Mouse (Mus musculus) liver, embryonic 14.5 days (tissue): ENCODE results near the gene Ccser2. TPM values are rescaled to one million over a fixed set of nuclear protein-coding genes. Genes with fewer than 3 reads are reported as not detected.

Experiments
- ATAC-seq: fragments of 200-750 bp; cut with Nextera tagmentation; 2 replicates; pipeline ENCODE4 v1.8.0; 2017; ENCODE audit warnings: moderate number of reproducible peaks, mild to moderate bottlenecking, moderate library complexity; ENCODE audit not compliant: insufficient read depth
- DNase-seq, 3 experiments: peaks; one replicate each; pipeline ENCODE4 v3.0.0-alpha.2; 2012 to 2013; ENCODE audit warnings: low read depth in 3 of 3, low spot score in 3 of 3
- H3K27ac ChIP-seq: fragments of 300-500 bp; sonication (generic); 2 replicates; pipeline ENCODE4 v1.5.1; 2014; ENCODE audit warnings: moderate library complexity, mild to moderate bottlenecking, control low read depth, inconsistent platforms
- H3K27me3 ChIP-seq: fragments of 300-500 bp; sonication (generic); 2 replicates; pipeline ENCODE4 v1.6.1; 2014; ENCODE audit warnings: mild to moderate bottlenecking, low read length, moderate library complexity; ENCODE audit not compliant: control insufficient read depth, insufficient read depth
- H3K36me3 ChIP-seq: fragments of 300-500 bp; sonication (generic); replicated peaks from 2 replicates; pipeline ENCODE4 v1.6.1; 2014; ENCODE audit warnings: low read depth; ENCODE audit not compliant: control insufficient read depth, insufficient read depth
- H3K4me1 ChIP-seq, 2 experiments: fragments of 200-500 bp in 1 of 2; fragments of 300-500 bp in 1 of 2; sonication (generic) in 1 of 2; replicated peaks; 2 replicates each; pipeline ENCODE4 v1.6.1; 2012 to 2014; ENCODE audit warnings: antibody characterized with exemption in 1 of 2, inconsistent platforms in 1 of 2, low read length in 1 of 2; ENCODE audit not compliant: control insufficient read depth in 2 of 2, insufficient read depth in 2 of 2
- H3K4me2 ChIP-seq: fragments of 300-500 bp; sonication (generic); 2 replicates; pipeline ENCODE4 v1.6.1; 2014; ENCODE audit warnings: low read depth, mild to moderate bottlenecking, control low read depth, moderate library complexity
- H3K4me3 ChIP-seq, 2 experiments: fragments of 200-500 bp in 1 of 2; fragments of 300-500 bp in 1 of 2; sonication (generic) in 1 of 2; 2 replicates each; pipeline ENCODE4 v1.5.1; 2012 to 2014; ENCODE audit warnings: low read depth in 2 of 2, low read length in 2 of 2, mild to moderate bottlenecking in 2 of 2, control low read depth in 1 of 2, inconsistent platforms in 1 of 2, moderate library complexity in 1 of 2; ENCODE audit not compliant: insufficient read depth in 1 of 2
- H3K9ac ChIP-seq: fragments of 300-500 bp; sonication (generic); replicated peaks from 2 replicates; pipeline ENCODE4 v1.6.1; 2014; ENCODE audit warnings: mild to moderate bottlenecking, control low read depth, moderate library complexity
- H3K9me3 ChIP-seq: fragments of 300-500 bp; sonication (generic); 2 replicates; pipeline ENCODE4 v1.6.1; 2016; ENCODE audit warnings: low read length, mixed read lengths; ENCODE audit not compliant: control insufficient read depth
- CTCF ChIP-seq: IDR thresholded peaks from 2 replicates; pipeline ENCODE4 v1.5.1; 2016; ENCODE audit warnings: antibody characterized with exemption, low read depth, control low read depth
- EP300 ChIP-seq: IDR thresholded peaks from 2 replicates; pipeline ENCODE4 v1.6.1; 2016; ENCODE audit warnings: antibody characterized with exemption, low read depth
- WGBS: fragments of 180-500 bp; shearing (Covaris S2); extraction: QIAGEN DNeasy Blood & Tissue Kit; methylation state at CpG from one replicate; pipeline ENCODE4 v1.1.7; 2014; ENCODE audit not compliant: insufficient replicate concordance; 5-methylcytosine and 5-hydroxymethylcytosine counted together
- polyA plus RNA-seq, 2 experiments: library from polyadenylated mRNA; depleted of rRNA in 1 of 2; stranded (reverse) in 1 of 2; unstranded in 1 of 2; fragments of >200 nt; fragmentation: Nextera tagmentation in 1 of 2; extraction: Ambion mirVana in 1 of 2; gene quantifications; 2 replicates each; pipeline versions ENCODE4 v1.2.1 to v1.2.3; 2012 to 2014

Ccser2 gene
- polyA plus RNA-seq, 2 experiments, result 1.6 to 4.1 TPM

- Histone ChIP-seq H3K4me3 (no peak overlapping the region), H3K4me1 (no peaks in the 10 kb centered on the region; a peak in 1 of 4 replicates), H3K27me3 (no peaks in the 10 kb centered on the region), H3K4me2 (no peak overlapping the region), H3K9me3 (no peaks in the 10 kb centered on the region), H3K9ac (no peak overlapping the region), H3K36me3 (no peaks in the 10 kb centered on the region), H3K27ac (no peak overlapping the region)
- WGBS, result 13% methylated on average over 6 of the region's 6 CpGs
- TF ChIP-seq EP300 (no peak), CTCF (peak; percentile 62; the same call in 1 of the 2 replicates)
- DNase-seq (peak in 2 of 3 experiments; percentile 10 to 46), ATAC-seq (no peak)
Observed at GRCm38 (mm10) chr14:36866966-36867700, 101.4 kb downstream of the Ccser2 start.

DNA sequence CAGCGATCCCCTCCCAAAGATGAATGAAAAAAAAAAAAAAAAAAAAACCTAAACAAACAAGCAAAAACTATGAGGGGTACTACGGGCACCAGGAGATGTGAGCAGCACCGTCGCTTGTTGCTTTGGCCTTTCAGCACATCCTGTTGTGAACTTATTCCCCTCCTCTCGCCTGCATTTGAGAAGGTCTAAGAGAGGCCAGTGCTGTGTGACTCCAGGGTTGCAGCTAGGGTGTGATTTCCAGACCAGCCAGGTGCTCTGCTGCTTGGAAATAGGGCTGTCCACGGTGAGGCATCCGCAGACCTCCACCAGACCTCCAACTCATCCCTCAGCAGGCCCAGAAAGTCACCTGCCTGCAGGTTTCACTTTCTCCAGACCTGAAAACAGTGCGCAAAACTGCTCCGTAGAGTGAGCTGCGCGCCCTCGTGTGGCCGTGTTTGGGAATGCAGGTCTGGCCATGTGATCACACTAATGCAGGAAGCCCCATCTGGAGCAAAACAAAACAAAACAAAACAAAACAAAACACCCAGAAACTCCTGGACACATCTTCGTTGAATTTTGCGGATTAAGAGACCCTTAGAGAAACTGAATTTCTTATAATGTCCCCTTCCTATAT, 104.6 kb downstream of the Ccser2 start:
- Histone ChIP-seq H3K27me3 (no peaks in the 10 kb centered on the region), H3K9ac (0 out of 2 replicates have a peak overlapping the region, but pooled peaks have one; percentile 33), H3K27ac (no peak overlapping the region), H3K4me2 (peak overlapping the region; percentile 64), H3K9me3 (no peaks in the 10 kb centered on the region), H3K4me1 (no peaks in the 10 kb centered on the region; a peak in 1 of 4 replicates), H3K36me3 (no peaks in the 10 kb centered on the region), H3K4me3 (peak overlapping the region; percentile 40 to 57)
- TF ChIP-seq CTCF, result peak; percentile 97
- TF ChIP-seq EP300, result no peak
- WGBS, result 13% methylated on average over 15 of the region's 15 CpGs
- ATAC-seq (peak; percentile 65; the same call in 1 of the 2 replicates), DNase-seq (peak; percentile 9 to 56 (median 11))

DNA sequence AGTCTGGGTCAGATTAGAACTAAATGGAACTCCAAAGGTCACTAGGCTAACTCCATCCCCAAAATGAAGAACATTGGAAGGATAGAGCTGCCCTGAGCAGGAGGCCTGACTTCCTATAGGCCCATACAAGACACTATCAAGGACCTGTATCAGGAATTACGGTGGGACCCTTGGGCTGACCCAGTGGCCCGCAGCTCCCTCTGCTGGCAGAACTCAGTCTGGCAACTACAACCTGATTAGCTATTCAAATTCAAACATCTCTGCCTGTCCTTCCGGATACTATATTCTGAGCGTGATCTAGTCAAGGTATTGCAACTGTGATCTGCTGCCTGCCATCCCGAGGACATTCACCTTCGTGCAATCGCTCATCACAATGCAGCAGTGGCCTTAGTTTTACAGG, 106.2 kb downstream of the Ccser2 start:
- no peaks in the 10 kb centered on the region for H3K4me1 ChIP-seq
- ATAC-seq (no peak), DNase-seq (no peak)
- no peak overlapping the region for H3K4me3 ChIP-seq
- no peak overlapping the region for H3K27ac ChIP-seq
- no peaks in the 10 kb centered on the region for H3K9me3 ChIP-seq
- no peak overlapping the region for H3K4me2 ChIP-seq
- H3K36me3 ChIP-seq, result no peaks in the 10 kb centered on the region
- H3K27me3 ChIP-seq, result no peaks in the 10 kb centered on the region
- whole genome bisulfite sequencing, result 13% methylated on average over 7 of the region's 7 CpGs
- TF ChIP-seq EP300 (no peak), CTCF (peak; percentile 84)
- no peak overlapping the region for H3K9ac ChIP-seq

- Histone ChIP-seq H3K4me3 (no peak overlapping the region), H3K36me3 (no peaks in the 10 kb centered on the region), H3K9ac (no peak overlapping the region), H3K4me1 (no peaks in the 10 kb centered on the region), H3K27ac (no peak overlapping the region), H3K27me3 (no peaks in the 10 kb centered on the region), H3K9me3 (no peaks in the 10 kb centered on the region), H3K4me2 (no peak overlapping the region)
- TF ChIP-seq EP300, result no peak
- TF ChIP-seq CTCF, result no peak
- 41% methylated on average over 4 of the region's 4 CpGs for WGBS
- ATAC-seq (no peak), DNase-seq (no peak)
Observed at GRCm38 (mm10) chr14:36858932-36859331, 109.6 kb downstream of the Ccser2 start.

- ATAC-seq, result no peak
- Histone ChIP-seq H3K9ac (no peak overlapping the region), H3K27ac (no peak overlapping the region), H3K4me1 (no peaks in the 10 kb centered on the region), H3K36me3 (no peaks in the 10 kb centered on the region), H3K27me3 (no peaks in the 10 kb centered on the region), H3K4me3 (no peak overlapping the region), H3K4me2 (no peak overlapping the region), H3K9me3 (no peaks in the 10 kb centered on the region)
- no peak for DNase-seq
- TF ChIP-seq EP300 (no peak), CTCF (no peak)
- WGBS, result 48% methylated on average over 4 of the region's 4 CpGs
Observed at GRCm38 (mm10) chr14:36852972-36853371, 115.6 kb downstream of the Ccser2 start.
